19 mouse cellular contexts compared by ENCODE assay signal in genomic region chr2:181178015-181178414, GRCm38 (mm10). TPM values are rescaled to one million over a fixed set of nuclear protein-coding genes. Genes with fewer than 3 reads are reported as not detected.
"Had no signal": no experiment of that assay in that cellular context is flagged by ENCODE, and none has a peak within 500 bp of the region (broad histone marks: within the 10 kb centered on the region; RNA-seq: fewer than 3 reads in every experiment).

No protein-coding gene starts in this region.

- H3K36me3 ChIP-seq: neural tube, embryonic 15.5 days; stomach, embryonic 15.5 days had no signal

- H3K4me1 ChIP-seq: neural tube, embryonic 15.5 days; stomach, embryonic 15.5 days had no signal

- H3K27ac ChIP-seq: neural tube, embryonic 15.5 days; stomach, embryonic 15.5 days; stomach, postnatal 0 days had no signal

- H3K27me3 ChIP-seq: stomach, embryonic 15.5 days had no signal

- H3K4me2 ChIP-seq: neural tube, embryonic 15.5 days; stomach, embryonic 15.5 days had no signal

- DNase-seq: retina, postnatal 1 day; right cerebral cortex, adult 18-20 months; right cerebral cortex, postnatal 14 days; right cerebral cortex, postnatal 25 days; right cerebral cortex, postnatal 4 days; spleen, adult 18-20 months; thymus, adult 18-20 months; thymus, adult 2 months; thymus, postnatal 14 days; thymus, postnatal 25 days; thymus, postnatal 36 days; thymus, postnatal 4 days had no signal

- H3K9me3 ChIP-seq: neural tube, embryonic 15.5 days; stomach, embryonic 15.5 days had no signal

- H3K4me3 ChIP-seq: neural tube, embryonic 15.5 days; stomach, embryonic 15.5 days had no signal

- H3K9ac ChIP-seq: neural tube, embryonic 15.5 days; stomach, embryonic 15.5 days had no signal

RNA-seq across cellular contexts. Expression of gene Eef1a2, which starts 21.2 kb away (rescaled TPM):
- total RNA-seq: neutrophil, adult 5-6 weeks had no signal
- polyA plus RNA-seq: thymus, postnatal 0 days had no signal

RNA-seq across cellular contexts. Expression of gene Ptk6, which starts 24.6 kb away (rescaled TPM):
- polyA plus RNA-seq: neural tube, embryonic 14.5 days; neural tube, embryonic 15.5 days; stomach, embryonic 14.5 days had no signal

RNA-seq across cellular contexts. Expression of gene Srms, which starts 35.0 kb away (rescaled TPM):
- polyA plus RNA-seq: stomach, embryonic 14.5 days had no signal

RNA-seq across cellular contexts. Expression of gene Fndc11, which starts 41.8 kb away (rescaled TPM):
- polyA plus RNA-seq: neural tube, embryonic 14.5 days had no signal
